Mouse (Mus musculus) gastrocnemius, postnatal 25 days (tissue): ENCODE data around the gene Retreg3. TPM values are rescaled to one million over a fixed set of nuclear protein-coding genes. Genes with fewer than 3 reads are reported as not detected.

Source experiments
- DNase-seq: peaks from one replicate; pipeline ENCODE4 v3.0.0; 2022
- total RNA-seq, 2 experiments: library from RNA; stranded (reverse); gene quantifications; 1 replicate in 1 of 2; 2 replicates in 1 of 2; pipeline ENCODE4 v1.2.3; 2021

Gene Retreg3
- total RNA-seq, 2 experiments from 2014 or later, result 28.4 to 29.9 TPM

DNA sequence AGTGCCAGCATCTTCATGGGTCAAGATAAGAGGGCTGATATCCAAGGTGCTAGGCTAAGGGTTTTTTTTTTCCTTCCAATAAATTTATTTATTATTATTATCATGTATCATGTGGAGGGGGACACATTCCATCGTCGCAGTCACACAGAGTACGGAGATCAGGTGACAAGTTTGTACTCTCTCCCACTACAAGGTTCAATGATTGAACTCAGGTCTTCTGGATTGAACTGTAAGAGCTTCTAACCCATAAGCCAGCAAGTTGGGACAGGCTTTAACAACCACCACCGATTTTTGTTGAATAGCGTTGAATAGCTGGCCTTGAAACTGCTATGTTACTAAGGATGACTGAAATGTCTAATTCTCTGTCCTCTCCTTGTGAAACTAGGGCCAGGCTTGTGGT is 39.3 kb downstream of the Retreg3 start:
- no peak for DNase-seq

DNA sequence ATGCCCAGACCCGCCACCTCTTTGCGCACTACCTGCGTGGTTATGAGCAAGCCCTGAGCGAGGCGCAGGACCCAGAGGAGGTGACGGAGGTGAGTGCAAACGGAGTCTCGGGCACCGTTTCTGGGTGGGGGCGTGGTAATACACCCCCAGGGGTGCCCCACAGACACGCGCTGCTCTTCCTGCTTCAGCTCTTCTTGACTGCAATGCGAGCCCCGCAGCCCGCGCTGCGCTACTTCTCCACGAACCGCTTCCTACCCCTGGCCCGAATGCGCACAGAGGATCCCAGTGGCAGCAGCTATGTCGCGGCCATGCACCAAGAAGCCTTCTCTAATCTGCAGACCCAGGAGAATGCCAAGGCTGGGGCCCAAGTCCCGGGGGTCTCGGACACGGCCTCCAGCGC is 39.9 kb downstream of the Retreg3 start:
- no peak for DNase-seq

DNA sequence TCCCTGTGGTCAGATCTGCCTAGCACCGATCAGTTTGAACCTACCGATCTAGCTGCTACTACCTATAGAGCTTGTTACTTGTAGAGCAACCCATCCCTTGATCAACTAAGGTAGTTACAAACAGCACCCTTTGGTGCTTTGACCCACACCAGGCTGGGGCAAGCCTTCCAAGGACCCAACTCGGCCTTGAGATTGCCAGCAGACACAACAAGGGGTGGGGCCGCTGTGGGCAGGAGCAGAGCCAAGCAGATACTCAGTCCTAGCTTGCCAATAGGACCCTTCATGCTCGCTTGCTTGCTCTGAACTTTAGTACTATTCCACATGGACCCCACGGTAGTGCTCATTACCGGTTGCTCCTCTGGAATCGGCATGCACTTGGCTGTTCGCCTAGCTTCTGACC is 41.6 kb downstream of the Retreg3 start, which contains the start of gene Hsd17b1:
TSS of gene Hsd17b1 (plus strand) at position 291 of the 400 bp plus-strand sequence.
- no peak for DNase-seq

DNA sequence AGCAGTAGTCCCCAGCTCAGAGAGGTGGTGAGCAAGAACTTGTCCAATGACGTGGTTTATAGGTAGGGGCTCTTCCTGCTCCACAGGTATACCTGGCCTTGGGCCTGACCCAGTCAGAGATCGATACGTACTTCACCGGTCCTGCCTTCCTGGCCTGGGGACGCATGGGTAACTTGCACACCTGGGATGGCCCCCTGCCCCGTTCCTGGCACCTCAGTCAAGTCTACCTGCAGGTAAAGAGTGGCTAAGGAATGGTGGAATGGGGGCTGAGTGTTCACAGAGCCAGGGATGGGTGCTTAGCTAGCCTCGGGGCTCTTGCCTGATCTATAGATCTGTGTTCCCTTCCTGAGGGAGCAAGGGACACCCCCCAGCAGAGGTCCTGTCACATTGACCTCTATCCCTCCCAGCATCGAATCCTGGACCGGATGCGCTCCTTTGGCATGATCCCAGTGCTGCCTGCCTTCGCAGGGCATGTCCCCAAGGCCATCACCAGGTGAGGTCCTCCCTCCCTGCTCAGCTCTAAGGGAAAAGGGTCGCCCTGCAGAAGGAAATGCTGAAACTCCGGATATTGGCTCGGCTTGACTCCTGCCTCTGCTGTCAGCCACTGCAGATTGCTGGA is 47.8 kb downstream of the Retreg3 start:
- DNase-seq, result no peak

DNA sequence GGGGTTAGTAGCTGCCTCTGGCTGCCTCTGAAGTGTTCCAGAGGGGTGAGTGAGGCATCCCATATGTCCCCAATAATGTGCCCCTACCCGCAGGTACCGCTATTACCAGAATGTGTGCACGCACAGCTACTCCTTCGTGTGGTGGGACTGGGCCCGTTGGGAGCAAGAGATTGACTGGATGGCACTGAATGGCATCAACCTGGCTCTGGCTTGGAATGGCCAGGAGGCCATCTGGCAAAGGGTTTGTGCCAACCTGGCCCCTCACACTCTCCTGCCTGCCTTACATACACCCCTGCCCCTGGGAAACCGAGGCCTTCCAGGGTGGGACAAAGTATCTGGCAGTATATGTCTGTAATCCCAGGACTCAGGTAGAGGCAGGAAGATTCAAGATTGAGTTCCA is 48.7 kb downstream of the Retreg3 start:
- no peak for DNase-seq

DNA sequence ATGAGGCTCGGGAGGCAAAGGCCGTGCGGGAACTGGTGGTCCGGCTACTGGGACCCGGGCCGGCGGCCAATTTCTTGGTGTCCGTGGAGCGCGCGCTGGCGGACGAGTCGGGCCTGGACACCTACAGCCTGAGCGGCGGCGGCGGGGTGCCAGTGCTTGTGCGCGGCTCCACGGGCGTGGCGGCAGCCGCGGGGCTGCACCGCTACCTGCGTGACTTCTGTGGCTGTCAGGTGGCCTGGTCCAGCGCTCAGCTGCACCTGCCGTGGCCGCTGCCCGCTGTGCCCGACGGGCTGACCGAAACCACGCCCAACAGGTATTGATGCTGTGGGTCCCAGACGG is 49.5 kb downstream of the Retreg3 start:
- DNase-seq, result no peak

DNA sequence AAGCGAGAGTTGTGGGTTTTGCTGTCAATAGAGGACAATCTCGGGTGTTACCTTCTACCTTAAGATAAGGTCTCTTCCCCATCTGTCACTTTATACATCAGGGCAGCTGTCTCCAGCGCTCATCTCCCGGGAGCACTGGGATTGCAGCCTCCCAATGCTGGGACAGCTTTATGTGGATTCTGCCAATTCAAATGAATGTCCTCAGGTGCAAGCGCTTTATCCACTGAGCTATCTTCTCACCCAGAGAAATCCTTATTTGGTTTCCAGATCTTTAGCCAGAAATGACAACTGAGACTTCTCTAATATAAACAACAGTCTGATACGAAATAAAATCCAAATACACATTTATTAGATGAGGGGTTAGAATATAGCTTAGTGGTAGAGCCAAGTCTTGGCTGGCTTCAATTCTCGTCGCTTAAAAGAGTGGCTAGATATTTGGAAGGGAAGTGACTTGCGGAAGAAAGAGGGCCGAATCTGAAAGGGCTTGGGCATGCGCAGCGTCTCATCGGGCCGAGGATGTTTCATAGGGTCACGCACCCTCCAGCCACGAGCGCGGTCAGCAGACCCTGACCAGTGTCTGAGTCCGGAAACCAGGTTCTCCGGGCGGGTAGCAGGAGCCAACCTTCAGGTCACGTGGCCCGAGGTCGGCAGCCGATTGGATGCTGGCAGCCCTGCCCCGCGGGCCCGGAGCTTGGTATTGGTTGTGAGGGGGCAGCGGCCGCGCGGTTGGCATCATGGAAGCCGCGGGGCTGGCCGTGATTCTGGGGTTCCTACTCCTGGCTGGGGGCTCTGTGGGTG is 50.1 kb downstream of the Retreg3 start, which contains the start of gene Naglu:
TSS of gene Naglu (plus strand) at position 622 of the 798 bp plus-strand sequence.
- DNase-seq, result peak; percentile 97

DNA sequence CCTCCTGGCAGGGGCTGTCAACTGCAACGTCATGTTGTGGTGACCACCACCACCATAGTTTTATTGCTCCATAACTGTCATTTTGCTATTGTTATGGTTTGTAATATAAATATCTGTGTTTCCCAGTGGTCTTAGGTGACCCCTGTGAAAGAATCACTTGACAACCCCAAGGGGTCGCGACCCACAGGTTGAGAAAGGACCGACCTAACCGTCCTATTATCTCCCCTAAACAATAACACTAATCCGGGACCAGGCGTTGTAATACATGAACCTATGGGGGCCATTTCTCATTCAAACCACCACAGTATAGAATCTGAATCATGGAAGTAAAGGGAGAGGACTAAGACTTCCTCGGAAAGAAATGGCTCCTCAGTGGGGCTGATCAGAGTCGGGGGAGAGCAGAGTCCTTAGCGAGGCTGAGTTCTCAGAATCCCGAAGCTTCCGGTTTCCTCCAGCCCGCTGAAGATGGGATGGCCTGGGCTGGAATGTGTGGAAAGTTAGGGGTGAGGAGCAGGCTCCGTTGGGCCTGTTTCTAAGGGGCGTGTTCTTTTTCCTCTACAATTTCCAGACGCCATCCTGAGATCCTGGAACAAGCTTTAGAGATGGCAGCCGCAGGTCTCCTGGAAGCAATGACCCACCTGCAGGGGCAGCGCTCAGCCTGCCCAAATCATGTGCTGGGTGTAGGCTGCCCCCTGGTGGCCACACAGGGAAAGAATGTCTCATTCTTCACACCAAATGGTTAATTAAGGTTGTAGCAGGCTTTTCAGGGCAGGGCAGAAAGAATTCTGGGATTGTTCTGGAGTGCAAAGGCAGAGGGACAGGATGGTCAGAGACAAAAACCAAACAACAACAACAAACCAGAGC is 52.9 kb downstream of the Retreg3 start:
- peak; percentile 69 for DNase-seq

DNA sequence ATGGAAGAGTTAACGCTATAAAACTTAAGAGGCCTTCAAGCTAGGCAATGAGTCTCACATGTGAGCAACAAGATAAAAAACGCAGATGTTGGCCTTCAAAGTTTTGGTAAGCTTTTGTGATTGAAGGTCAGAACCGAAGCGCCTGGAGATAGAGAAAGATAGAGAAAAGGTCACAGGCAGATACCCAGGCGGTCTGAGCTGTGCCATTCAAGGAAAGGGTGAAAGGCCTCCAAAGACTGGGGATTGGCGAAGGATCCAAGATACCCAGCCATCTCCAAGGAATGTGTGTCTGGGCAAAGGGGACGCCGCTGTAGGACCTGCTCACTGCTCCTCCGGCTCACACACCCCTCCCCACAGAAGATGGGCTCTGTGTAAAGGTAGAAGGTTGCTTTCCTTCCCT is 54.7 kb downstream of the Retreg3 start:
- no peak for DNase-seq

DNA sequence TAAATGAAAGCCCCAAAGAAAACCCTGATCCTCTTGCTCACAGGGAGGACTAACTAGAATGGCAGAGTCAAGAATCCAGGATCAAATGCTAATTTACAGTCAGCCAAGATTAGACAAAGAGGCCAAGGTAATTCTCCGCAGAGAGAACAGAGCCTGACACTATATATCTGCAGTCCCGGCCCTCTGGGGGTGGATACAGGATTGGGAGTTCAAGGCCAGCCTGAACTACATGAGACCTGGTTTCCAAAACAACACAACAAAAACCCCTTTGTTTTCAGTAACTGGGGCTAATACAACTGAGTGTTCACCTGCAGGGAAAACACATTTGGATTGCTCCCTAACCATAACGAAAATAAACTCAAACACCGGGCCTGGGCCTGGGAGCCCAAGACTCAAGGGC is 55.2 kb downstream of the Retreg3 start:
- no peak for DNase-seq

DNA sequence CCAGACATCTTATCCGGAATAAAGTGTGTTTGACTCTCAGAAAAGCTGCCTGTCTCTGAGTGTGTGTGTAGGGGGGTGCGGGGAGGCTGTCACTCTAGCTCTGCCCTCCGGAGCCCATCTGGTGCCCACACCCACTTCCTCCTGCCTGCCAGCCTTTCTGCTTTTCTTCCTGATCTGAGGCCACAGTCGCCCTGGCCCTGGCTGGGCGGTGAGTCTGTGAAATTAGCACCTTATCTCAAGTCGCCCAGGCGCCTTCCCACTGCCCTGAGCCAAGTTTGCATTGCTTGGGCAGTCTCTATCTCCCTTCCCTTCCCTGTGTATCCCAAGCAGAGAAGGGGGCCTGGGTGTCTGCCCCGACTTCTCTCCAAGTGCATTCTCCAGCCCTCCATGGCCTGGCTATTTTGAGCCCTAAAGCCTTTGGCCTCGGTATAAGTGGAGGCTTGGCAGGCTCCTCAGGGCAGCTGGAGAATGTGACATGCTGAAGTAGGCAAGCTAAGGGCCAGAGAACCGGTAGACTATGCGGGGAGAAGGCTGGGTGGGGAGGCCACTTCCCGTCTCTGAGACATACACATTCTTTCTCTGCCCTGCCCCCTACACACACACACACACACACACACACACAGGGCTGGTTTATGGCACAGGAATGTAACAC is 55.9 kb downstream of the Retreg3 start:
- DNase-seq, result peak; percentile 78

DNA sequence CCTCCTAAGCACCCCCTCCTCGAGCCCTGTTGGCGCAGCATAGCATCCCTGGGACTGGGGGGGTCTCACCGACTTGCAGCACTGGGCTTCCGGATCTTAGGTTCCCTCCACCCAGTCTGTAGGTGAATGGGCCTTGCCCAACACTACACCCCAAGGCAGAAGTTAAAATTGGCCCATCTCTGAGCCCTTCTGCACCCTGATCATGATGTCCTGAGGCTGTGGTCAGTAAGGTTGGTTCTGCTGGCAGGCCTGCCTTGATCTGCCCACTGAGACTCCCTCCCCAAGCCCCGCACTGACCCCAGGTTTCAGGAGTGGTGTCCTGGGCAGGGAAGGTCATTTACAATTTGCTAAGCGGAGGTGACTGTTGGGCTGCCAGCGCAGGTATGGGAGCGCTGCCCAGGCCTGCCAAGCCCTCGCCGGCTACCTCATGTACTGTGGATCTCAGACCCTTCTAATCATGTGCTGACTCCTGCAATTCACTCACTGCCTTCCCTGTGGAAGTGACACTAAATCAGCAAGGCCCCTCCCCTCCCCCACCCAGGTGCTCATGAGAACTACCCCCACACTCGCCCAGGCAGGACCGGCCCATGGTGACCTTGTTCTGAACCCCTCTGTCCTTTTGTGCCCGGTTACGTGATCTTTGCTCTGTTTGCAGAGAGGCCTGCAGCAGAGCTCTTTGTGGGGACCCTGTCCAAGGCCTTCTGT is 56.6 kb downstream of the Retreg3 start:
- DNase-seq, result peak; percentile 50

DNA sequence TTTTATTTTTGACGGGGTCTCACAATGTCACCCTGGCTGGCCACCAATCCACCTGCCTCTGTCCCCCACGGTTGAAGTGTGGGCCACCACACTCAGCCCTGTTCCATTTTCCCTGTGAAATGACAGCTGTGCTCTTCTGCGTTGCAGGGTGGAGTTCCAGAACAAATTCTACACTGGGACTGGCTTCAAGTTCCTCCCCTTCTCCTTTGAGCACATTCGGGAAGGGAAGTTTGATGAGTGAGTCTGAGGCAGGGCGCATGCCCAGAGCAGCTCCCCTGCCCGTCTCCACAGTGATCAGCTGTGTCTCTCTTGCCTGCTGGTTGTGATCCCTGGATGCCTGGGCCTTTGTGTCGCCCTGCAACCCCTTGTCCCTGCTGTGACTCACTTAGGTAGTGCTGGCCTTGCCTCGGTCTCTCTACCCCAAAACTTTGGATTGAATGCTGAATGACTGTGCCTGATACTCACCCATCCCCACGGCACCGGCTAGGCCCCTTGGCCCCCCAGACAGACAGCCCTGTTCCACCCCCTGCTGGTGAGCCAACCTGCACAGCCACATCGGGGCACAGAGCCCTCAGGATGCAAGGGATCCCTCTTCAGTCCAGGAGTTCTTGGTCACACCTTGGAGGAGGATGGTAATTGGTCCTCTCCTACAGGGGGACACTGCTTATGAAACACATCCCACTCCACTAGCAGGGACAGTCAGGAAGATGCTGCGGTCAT is 57.4 kb downstream of the Retreg3 start:
- DNase-seq, result peak; percentile 81

DNA sequence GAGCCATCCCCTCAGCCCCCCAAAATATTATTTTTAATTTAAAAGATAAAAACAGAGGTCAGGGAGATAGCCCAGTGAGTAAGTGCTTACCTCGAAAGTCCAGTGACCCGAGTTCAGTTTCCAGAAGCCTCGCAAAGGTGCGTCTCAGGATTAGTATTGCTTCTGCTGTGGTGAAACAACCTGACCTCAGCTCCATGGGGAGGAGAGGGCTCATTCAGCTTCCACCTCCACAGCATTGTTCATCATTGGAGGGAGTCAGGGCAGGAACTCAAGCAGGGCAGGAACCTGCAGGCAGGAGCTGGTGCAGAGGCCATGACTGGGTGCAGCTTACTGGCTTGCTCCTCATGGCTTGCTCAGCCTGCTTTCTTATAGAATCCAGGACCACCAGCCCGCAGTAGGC is 58.6 kb downstream of the Retreg3 start:
- no peak for DNase-seq

DNA sequence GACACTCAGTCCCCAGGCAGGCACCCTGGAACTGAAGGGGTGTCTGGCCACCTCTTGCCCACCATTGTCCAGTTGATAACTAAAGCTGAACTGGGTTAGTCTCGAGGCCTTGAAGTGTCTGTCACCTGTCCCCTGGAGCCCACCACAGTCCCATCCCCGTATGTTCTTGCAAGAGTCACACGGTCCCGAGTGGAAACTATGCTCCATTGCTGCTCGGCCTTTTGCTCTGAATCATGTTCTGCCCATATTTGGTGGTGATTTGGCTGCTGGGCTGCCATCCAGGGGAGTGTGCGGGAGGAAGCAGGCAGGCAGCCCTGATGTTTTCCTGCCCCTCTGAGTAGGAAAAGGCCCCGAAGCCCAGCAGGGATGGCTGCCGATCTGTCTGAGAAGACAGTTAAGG is 59.6 kb downstream of the Retreg3 start:
- peak; percentile 77 for DNase-seq

DNA sequence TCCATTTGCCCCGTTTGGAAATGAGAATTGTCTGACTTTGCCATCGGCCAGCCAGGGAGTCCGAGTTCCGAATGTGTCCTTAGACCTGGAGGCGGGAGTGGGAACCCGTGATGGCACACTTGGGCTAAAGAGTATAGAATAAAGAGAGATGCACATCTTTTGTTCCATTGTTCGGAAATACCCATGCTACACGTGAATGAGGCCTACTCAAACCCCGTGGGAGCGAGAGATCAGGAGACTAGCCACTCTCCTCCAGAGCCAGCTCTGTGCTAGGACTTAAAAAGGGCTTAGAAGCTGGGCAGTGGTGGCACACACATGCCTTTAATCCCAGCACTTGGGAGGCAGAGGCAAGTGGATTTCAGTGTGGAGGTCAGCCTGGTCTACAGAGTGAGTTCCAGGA is 60.2 kb downstream of the Retreg3 start:
- DNase-seq, result no peak

DNA sequence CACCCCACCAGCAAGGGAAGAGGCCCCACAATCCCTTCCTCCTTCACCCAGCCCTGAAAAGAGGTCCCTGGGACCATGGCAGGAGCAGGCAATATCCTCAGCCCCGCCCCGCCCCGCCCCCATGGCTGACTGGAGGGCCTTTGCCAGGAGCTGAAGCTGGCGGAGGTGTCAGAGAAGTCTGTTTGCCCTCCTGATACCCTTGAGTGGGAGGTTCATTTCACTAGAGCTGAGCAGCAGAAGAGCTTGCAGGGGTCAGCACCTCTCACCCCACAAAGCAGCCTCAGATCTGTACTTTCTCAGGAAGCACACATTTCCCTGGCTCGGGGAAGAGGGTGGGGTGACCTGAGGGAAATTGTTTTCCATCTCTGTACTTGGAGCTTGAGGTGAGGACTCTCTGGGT is 61.0 kb downstream of the Retreg3 start:
- DNase-seq, result peak; percentile 61

DNA sequence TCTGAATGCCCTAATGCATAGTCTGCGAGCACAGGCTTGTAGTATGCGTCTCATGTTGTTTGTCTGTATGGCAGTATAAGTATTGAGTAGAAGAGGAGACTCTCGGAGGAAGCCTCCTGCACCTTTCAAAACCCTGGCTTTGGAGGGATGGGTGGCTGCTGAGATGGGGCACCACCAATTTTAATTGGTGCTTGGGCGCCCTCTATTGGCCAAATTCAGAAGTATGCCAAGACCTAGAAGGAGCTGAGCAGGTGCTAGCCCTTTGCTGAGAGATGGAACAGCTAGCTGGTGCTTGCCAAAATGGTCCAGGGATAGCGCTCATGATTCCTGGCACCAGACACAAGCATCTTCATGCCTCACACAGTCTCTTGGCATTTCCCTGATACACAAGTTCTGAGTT is 61.8 kb downstream of the Retreg3 start:
- DNase-seq, result peak; percentile 82

DNA sequence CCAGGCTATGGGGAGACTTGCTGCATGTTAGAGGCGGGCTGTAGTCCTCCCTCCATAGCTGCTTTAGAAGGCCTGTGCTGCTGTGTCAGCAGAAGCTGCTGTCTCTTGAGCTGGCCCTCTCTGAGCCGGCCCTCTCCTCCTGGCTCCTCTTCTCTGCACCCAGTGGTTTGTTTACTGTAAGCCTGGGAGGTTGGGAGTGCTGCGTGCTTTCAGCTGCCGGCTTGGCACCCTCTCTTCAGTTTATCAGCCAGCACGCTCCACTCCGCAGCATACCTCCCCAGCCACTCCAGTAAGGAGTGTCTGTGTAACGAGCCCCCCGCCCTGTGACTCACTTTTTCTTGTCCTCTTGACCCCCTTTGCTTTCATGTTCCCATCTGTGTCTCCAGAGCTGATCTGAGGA is 62.8 kb downstream of the Retreg3 start:
- peak; percentile 72 for DNase-seq

DNA sequence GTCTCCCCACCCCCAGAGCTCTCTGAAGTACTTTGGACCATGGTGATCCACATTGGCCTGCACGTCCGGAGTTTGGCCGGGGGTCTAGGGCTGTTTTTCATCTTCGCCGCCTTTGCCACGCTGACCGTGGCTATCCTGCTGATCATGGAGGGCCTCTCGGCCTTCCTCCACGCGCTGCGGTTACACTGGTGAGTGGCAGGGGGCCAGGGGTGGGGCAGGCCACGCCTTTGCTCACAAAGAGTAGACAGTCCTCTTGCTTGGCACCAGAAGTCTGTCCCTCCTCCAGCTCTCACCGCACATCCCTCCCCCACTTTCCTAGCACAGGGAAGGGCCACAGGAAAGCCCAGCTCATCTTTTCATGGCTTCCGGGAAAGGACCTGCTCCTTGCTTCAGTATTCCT is 64.3 kb downstream of the Retreg3 start:
- no peak for DNase-seq

DNA sequence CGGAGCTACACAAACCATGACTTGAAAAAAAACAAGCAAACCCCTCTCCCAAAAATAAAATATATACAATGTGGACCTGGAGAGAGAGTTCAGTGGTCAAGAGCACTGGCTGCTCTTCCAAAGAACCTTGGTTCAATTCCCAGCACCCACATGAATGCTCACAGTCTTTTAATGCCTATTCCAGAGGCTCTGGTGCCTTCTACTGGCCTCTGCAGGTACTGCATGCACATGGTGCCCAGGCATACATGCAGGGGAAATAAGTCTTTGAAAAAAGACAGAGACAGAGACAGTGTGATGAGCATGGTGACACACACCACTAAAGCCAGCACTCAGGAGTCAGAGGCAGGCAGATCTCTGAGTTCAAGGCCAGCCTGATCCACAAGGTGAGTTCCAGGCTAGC is 65.7 kb downstream of the Retreg3 start:
- no peak for DNase-seq
